9 mouse cellular contexts compared by ENCODE assay signal in genomic region chr3:95732744-95733521, GRCm38 (mm10). TPM values are rescaled to one million over a fixed set of nuclear protein-coding genes. Genes with fewer than 3 reads are reported as not detected.
DNase-seq lines count a peak whose midpoint lies in the region; TF ChIP-seq lines count a peak whose summit lies in the region.
"Had no signal": no experiment of that assay in that cellular context is flagged by ENCODE, and none has a peak within 500 bp of the region (broad histone marks: within the 10 kb centered on the region; RNA-seq: fewer than 3 reads in every experiment).

No protein-coding gene starts in this region.

- H3K4me2 ChIP-seq in myocyte (ENCODE audit: low read depth): peak overlapping the region; percentile 39

- no peak for TF ChIP-seq CTCF in layer of hippocampus, adult 2 months (conservative IDR thresholded peaks at IDR 0.05)

- DNase-seq in layer of hippocampus, adult 2 months (ENCODE audit: low spot score in 2 of 2): no peak
- DNase-seq in layer of hippocampus, adult 9-11 months: no peak
- peak; percentile 97 for DNase-seq in heart, adult 11 months
- DNase-seq in kidney, postnatal 36 days: peak; percentile 68 to 71
- no peak for DNase-seq in layer of hippocampus, postnatal 36 days
- DNase-seq in cerebellum, postnatal 36 days: no peak
- DNase-seq in frontal cortex, postnatal 10 days (ENCODE audit: low spot score in 2 of 2): no peak
- DNase-seq: thymus, adult 2 months had no signal

- H3K27me3 ChIP-seq in myocyte (ENCODE audit: control insufficient read depth, insufficient read depth, insufficient read length): no peaks in the 10 kb centered on the region

- no peaks in the 10 kb centered on the region for H3K79me2 ChIP-seq in myocyte (ENCODE audit: control insufficient read depth, insufficient read depth)

- no peak overlapping the region for H3K4me3 ChIP-seq in layer of hippocampus, adult 2 months
- no peak overlapping the region for H3K4me3 ChIP-seq in myocyte

- peaks cover 8% of the 10 kb centered on the region for H3K36me3 ChIP-seq in myocyte (ENCODE audit: control insufficient read depth, insufficient read depth)

- H3K27ac ChIP-seq in layer of hippocampus, adult 2 months: peak overlapping the region; percentile 1; the same call in 1 of the 2 replicates

- no peak for TF ChIP-seq POLR2A in myocyte (IDR thresholded peaks at IDR 0.05; ENCODE audit: insufficient read length, low read depth)

- H3ac ChIP-seq in myocyte (ENCODE audit: control insufficient read depth, insufficient read length): no peak overlapping the region

TF ChIP-seq in myocyte, 11 proteins besides CTCF, POLR2A, EP300 and RAD21:
- TF ChIP-seq TCF12 (IDR thresholded peaks at IDR 0.05; ENCODE audit: insufficient read depth, poor library complexity, severe bottlenecking) (no peak), MYOG (IDR thresholded peaks at IDR 0.05; ENCODE audit: control insufficient read depth in 1 of 3, insufficient read depth in 1 of 3, insufficient read length in 2 of 3, low read depth in 2 of 3) (no peak), E2F4 (IDR thresholded peaks at IDR 0.05; ENCODE audit: insufficient read depth) (no peak), CEBPB (IDR thresholded peaks at IDR 0.05; ENCODE audit: insufficient read depth, poor library complexity, severe bottlenecking) (no peak), SRF (IDR thresholded peaks at IDR 0.05; ENCODE audit: control insufficient read depth, insufficient read length, low read depth) (no peak), REST (IDR thresholded peaks at IDR 0.05; ENCODE audit: insufficient read depth, insufficient read length) (no peak), POLR2AphosphoS2 (IDR thresholded peaks at IDR 0.05; ENCODE audit: insufficient read length, low read depth) (no peak), USF1 (IDR thresholded peaks at IDR 0.05; ENCODE audit: low read depth) (no peak), MAX (IDR thresholded peaks at IDR 0.05; ENCODE audit: low read depth) (no peak), TCF3 (IDR thresholded peaks at IDR 0.05; ENCODE audit: insufficient read length, low read depth) (no peak), MYOD1 (IDR thresholded peaks at IDR 0.05; ENCODE audit: control insufficient read depth in 1 of 3, insufficient read length in 2 of 3, low read depth in 2 of 3) (no peak)
TF ChIP-seq in myocyte: peak in this region for 0.

RNA-seq across cellular contexts. Expression of gene Ecm1, which starts 6.4 kb away (rescaled TPM):
- 10 to 100 TPM in 1 of 2 experiments, 1 to 10 TPM in 1; 9.3 to 10.5 TPM for total RNA-seq in layer of hippocampus, adult 2 months (2021)
- 219 TPM for polyA plus RNA-seq in myocyte (2012; fragmentation: generic; extraction: Trizol)
- total RNA-seq in layer of hippocampus, postnatal 36 days (2021): 10 to 100 TPM in 1 of 2 experiments, 1 to 10 TPM in 1; 8.4 to 10.5 TPM

RNA-seq across cellular contexts. Expression of gene Tars2, which starts 27.1 kb away (rescaled TPM):
- total RNA-seq in layer of hippocampus, adult 2 months (2021): 10 to 100 TPM; 43.1 to 44.0 TPM
- polyA plus RNA-seq in myocyte (2012; fragmentation: generic; extraction: Trizol): 34.3 TPM
- total RNA-seq in layer of hippocampus, postnatal 36 days (2021): 10 to 100 TPM; 39.4 to 51.2 TPM

RNA-seq across cellular contexts. Expression of gene Adamtsl4, which starts 45.2 kb away (rescaled TPM):
- total RNA-seq in layer of hippocampus, adult 2 months (2021): 1 to 10 TPM; 7.0 to 7.9 TPM
- 4.6 TPM for polyA plus RNA-seq in myocyte (2012; fragmentation: generic; extraction: Trizol)
- total RNA-seq in layer of hippocampus, postnatal 36 days (2021): 1 to 10 TPM; 5.0 to 5.1 TPM

Comparison
In these comparisons a context has a peak if more than half of its experiments do, and no peak if none do; other contexts are left out.
1. DNase-seq: peak in heart, adult 11 months (single experiment) and kidney, postnatal 36 days (2 of 2); none in layer of hippocampus, adult 2 months (0 of 2), layer of hippocampus, adult 9-11 months (single experiment), layer of hippocampus, postnatal 36 days (0 of 2), cerebellum, postnatal 36 days (0 of 2) and frontal cortex, postnatal 10 days (0 of 2).